Mouse (Mus musculus): ENCODE data around the gene Pdzk1ip1. TPM values are rescaled to one million over a fixed set of nuclear protein-coding genes. Genes with fewer than 3 reads are reported as not detected.

Pdzk1ip1 gene
- total and polyA plus RNA-seq, 3 experiments: 0.21 to 19.8 (median 3.0) TPM

DNA sequence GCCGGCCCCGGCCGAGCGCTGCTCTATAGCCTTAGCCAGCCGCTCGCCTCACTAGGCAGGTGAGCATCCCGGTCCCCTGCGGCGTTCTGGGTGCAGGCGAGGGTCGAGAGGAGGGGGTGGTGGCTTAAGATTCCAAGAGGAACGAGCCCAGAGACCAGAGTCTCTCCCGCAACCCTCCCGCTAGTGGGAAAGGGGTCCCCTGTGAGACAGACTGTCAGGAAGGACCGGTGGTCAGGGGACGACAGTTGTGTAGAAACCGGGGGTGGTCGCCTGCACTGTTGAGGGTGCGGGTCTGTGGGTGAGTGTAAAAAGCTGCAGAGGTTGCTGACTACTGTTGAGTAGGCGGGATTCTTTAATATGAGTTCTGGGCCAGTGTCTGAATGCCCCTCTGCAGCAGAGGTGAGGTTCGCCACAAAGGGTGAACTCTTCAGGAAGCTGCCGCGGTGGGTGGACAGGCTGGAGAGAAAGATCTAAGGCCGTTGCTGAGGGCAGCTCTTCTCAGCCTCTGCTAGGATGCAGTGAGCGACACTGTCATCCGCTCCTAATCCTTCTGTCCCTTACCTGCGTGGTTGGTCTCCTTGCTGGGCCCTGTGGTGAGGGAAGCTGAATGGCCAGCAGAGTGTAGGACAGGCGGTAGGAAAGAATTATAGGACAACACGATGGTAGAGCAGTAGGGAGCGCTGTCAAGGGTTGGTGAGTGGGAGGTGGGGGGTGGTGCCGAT is 24.8 kb upstream of the Pdzk1ip1 start:
- Histone ChIP-seq H3K9me3 (replicated peaks) (no peaks in the 10 kb centered on the region), H3K36me3 (replicated peaks) (peaks cover 81% of the 10 kb centered on the region), H3K4me1 (ENCODE audit: insufficient read depth, low read depth, low read length) (peaks cover 73% of the 10 kb centered on the region), H3K4me3 (ENCODE audit: low read depth, low read length) (peak overlapping the region; percentile 80), H3K27me3 (ENCODE audit: insufficient read depth, low read length) (no peaks in the 10 kb centered on the region)
- TF ChIP-seq GATA1 (IDR thresholded peaks at IDR 0.05; ENCODE audit: borderline replicate concordance, low read length) (no peak), POLR2AphosphoS5 (IDR thresholded peaks at IDR 0.05; ENCODE audit: insufficient replicate concordance, low read depth, low read length) (0 out of 2 replicates have a peak, but pooled peaks have one; percentile 57)
- ATAC-seq (ENCODE audit: extremely low read depth, insufficient number of reproducible peaks, low FRiP score, poor library complexity, severe bottlenecking) (no peak; the same call in 1 of the 2 replicates), DNase-seq (ENCODE audit: low spot score) (no peak)

DNA sequence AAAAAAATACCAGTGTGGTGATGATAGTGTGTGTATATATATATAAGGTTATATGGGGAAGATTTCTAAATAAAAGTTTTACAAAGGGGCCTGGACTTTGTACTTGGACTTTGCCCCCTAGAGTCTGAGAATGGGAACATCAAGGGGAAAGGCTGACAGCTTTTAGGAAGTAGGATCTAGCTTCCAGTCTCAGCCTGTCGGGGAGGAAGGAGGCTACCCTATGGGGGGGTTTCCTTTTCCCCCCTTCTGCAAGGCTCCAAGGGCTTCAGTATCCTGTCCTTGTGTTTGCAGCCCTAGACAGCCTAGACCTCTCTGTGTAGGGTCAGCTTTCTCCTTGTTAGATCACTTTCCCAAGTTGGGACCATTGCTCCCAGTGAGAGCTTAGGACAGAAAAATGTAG is 16.8 kb upstream of the Pdzk1ip1 start:
- DNase-seq (ENCODE audit: low spot score): no peak
- Histone ChIP-seq H3K9me3 (replicated peaks) (no peaks in the 10 kb centered on the region), H3K4me3 (ENCODE audit: low read depth, low read length) (no peak overlapping the region), H3K36me3 (replicated peaks) (peaks cover 58% of the 10 kb centered on the region), H3K27me3 (ENCODE audit: insufficient read depth, low read length) (no peaks in the 10 kb centered on the region), H3K4me1 (ENCODE audit: insufficient read depth, low read depth, low read length) (peaks cover 90% of the 10 kb centered on the region)
- no peak for ATAC-seq (ENCODE audit: extremely low read depth, insufficient number of reproducible peaks, low FRiP score, poor library complexity, severe bottlenecking)
- TF ChIP-seq POLR2AphosphoS5 (IDR thresholded peaks at IDR 0.05; ENCODE audit: insufficient replicate concordance, low read depth, low read length) (0 out of 2 replicates have a peak, but pooled peaks have one; percentile 14), TAL1 (conservative IDR thresholded peaks at IDR 0.05; ENCODE audit: low read depth, low read length) (no peak)

DNA sequence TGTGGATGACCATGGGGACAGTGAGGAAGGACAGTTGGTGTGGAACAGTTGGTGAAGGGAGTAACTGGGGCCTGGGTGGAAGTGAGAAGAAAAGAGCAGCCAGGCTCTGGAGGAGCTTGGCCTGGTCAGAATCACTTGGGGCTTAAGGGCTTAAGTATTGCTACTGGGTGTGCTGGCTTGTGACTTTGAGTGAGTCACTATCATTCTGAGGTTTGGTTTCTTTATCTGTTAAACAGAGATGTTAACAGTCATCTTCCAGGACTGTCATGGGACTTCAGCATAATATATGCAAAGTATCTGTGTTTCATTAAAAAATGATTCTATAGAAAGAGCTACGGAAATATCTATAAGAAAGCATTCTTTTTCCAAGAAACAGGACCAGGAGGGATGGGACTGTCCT is 13.7 kb upstream of the Pdzk1ip1 start:
- Histone ChIP-seq H3K36me3 (replicated peaks) (peaks cover 26% of the 10 kb centered on the region), H3K4me1 (ENCODE audit: insufficient read depth, low read depth, low read length) (peaks cover 83% of the 10 kb centered on the region), H3K4me3 (ENCODE audit: low read depth, low read length) (no peak overlapping the region), H3K27me3 (ENCODE audit: insufficient read depth, low read length) (no peaks in the 10 kb centered on the region), H3K9me3 (replicated peaks) (no peaks in the 10 kb centered on the region)
- DNase-seq (ENCODE audit: low spot score): no peak
- TF ChIP-seq POLR2AphosphoS5 (IDR thresholded peaks at IDR 0.05; ENCODE audit: insufficient replicate concordance, low read depth, low read length) (no peak), GATA1 (IDR thresholded peaks at IDR 0.05; ENCODE audit: borderline replicate concordance, low read length) (no peak), GATA2 (IDR thresholded peaks at IDR 0.05; ENCODE audit: borderline replicate concordance, low read depth, low read length) (no peak), CTCF (IDR thresholded peaks at IDR 0.05; ENCODE audit: low read depth, low read length) (no peak)
- peak; percentile 69 for ATAC-seq (ENCODE audit: extremely low read depth, insufficient number of reproducible peaks, low FRiP score, poor library complexity, severe bottlenecking)

DNA sequence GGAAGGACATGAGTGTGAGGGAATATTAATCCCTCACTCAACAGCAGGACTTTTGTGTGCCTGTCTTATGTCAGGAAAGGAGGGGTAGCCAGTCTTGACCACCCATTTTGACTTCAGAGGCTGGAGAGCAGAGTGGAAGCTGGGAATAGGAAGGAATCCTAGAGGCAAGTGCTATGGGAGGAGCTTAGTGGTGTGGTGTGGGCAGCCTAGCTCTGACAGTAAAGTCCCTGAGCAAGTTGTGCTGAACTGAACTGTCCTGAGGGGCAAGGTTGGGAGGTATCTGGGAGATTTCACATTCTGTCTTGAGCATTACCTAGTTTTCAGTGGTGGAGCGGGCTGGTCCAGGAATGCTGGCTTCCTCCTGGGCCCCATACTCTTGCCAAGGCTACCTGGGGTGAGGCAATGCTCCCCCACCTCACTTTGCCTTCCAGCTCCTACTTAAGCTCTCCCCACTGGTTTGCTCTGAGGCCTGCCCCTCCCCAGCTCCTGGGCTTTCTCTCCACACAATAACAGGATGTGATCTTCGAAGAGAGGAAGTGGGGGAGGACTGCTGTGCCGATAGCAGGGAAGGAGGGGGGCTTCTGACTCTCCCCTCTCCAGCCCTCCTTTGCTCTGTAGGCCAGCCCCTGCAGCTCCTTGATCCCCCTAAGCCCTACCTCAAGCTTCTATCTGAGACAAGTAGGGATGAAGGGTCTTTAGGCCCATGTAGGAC is 13.1 kb upstream of the Pdzk1ip1 start:
- Histone ChIP-seq H3K27me3 (ENCODE audit: insufficient read depth, low read length) (no peaks in the 10 kb centered on the region), H3K4me1 (ENCODE audit: insufficient read depth, low read depth, low read length) (peaks cover 82% of the 10 kb centered on the region), H3K9me3 (replicated peaks) (no peaks in the 10 kb centered on the region), H3K36me3 (replicated peaks) (peaks cover 21% of the 10 kb centered on the region), H3K4me3 (ENCODE audit: low read depth, low read length) (peak overlapping the region; percentile 27; the same call in 1 of the 2 replicates)
- no peak for DNase-seq (ENCODE audit: low spot score)
- TF ChIP-seq GATA1 (IDR thresholded peaks at IDR 0.05; ENCODE audit: borderline replicate concordance, low read length) (no peak), GATA2 (IDR thresholded peaks at IDR 0.05; ENCODE audit: borderline replicate concordance, low read depth, low read length) (no peak), POLR2AphosphoS5 (IDR thresholded peaks at IDR 0.05; ENCODE audit: insufficient replicate concordance, low read depth, low read length) (no peak; the same call in 1 of the 2 replicates)
- ATAC-seq (ENCODE audit: extremely low read depth, insufficient number of reproducible peaks, low FRiP score, poor library complexity, severe bottlenecking): peak; percentile 54

DNA sequence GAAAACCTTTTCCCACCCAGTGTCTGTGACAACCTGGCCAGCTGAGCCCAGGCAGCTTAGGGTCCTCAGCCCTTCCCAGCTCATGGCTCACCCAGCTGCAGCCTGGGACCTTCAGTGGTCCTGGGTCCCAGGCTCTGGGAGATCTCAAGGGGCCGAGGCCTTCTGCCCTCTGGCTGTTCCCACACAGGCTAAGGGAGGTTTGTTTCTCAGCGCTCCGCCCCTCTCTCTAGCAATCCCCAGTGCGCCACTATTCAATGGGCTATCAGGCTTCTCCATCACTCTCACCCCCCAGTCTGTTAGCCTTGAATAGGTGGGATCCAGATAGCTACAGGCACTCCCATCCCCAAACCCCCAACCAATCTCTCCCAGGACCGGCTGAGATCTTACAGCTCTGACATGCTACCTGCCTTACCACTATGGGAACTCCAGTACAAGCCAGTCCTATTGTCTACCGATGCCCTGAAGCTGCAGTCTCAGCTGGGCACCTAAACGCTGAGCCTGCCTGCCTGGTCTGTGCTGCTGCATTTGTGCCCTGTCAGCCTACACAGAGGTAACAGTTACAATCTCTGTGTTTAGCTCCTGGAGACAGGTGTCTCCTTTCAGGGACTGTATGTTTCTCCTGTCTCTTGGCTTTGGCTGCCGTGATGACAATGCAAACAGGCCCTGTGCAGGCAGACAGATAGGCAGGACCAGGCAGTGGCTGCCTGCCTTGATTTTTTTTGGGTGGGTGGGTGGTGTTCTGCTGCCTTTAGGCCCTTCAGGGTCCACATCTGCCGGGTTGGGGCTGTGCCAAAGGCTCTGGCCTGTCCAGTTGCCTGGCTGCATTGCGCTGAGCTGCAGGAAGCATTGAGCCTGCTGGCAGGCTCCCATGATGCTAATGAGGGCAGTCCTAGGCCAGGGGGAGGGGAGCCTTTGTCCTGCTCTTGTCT is 9.4 kb upstream of the Pdzk1ip1 start:
- no peak for ATAC-seq (ENCODE audit: extremely low read depth, insufficient number of reproducible peaks, low FRiP score, poor library complexity, severe bottlenecking)
- Histone ChIP-seq H3K4me1 (ENCODE audit: insufficient read depth, low read depth, low read length) (peaks cover 64% of the 10 kb centered on the region), H3K4me3 (ENCODE audit: low read depth, low read length) (no peak overlapping the region)

DNA sequence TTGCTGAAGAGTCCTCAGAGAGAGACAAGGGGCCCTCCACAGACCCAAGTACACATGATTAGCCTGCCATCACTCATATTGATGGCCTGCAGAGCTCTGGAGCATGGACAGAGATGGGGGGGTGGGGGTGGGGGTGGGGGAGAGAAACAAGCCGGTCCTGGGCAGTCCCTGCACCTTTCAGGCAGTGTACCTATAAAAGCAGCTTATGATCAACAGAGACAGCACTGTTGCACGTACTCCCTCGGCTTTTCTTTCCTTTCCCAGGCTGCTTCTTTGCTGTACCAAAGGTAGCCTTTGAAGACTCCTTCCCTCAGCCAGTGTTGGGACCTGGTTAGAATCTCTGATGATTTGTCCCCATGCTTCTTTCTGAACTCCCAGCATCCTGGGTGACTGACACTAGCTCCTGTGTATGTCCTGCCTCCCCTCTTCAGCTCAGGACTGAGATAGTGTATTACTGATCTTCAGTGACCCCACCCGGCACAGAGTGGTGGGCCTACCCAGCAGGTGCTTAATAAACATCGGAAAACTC is 8.6 kb upstream of the Pdzk1ip1 start:
- Histone ChIP-seq H3K4me1 (ENCODE audit: insufficient read depth, low read depth, low read length) (peaks cover 62% of the 10 kb centered on the region), H3K27me3 (ENCODE audit: insufficient read depth, low read length) (no peaks in the 10 kb centered on the region), H3K9me3 (replicated peaks) (no peaks in the 10 kb centered on the region), H3K36me3 (replicated peaks) (no peaks in the 10 kb centered on the region), H3K4me3 (ENCODE audit: low read depth, low read length) (no peak overlapping the region)
- ATAC-seq (ENCODE audit: extremely low read depth, insufficient number of reproducible peaks, low FRiP score, poor library complexity, severe bottlenecking) (no peak), DNase-seq (ENCODE audit: low spot score) (no peak)
- TF ChIP-seq TAL1 (conservative IDR thresholded peaks at IDR 0.05; ENCODE audit: low read depth, low read length): no peak
- TF ChIP-seq GATA1 (IDR thresholded peaks at IDR 0.05; ENCODE audit: borderline replicate concordance, low read length): no peak
- no peak for TF ChIP-seq CTCF (IDR thresholded peaks at IDR 0.05; ENCODE audit: low read depth, low read length)
- TF ChIP-seq POLR2AphosphoS5 (IDR thresholded peaks at IDR 0.05; ENCODE audit: insufficient replicate concordance, low read depth, low read length): no peak
- TF ChIP-seq GATA2 (IDR thresholded peaks at IDR 0.05; ENCODE audit: borderline replicate concordance, low read depth, low read length): no peak

More for the DNA sequence above, 9.4 kb upstream of the Pdzk1ip1 start:
- no peak for DNase-seq (ENCODE audit: low spot score)
- Histone ChIP-seq H3K36me3 (replicated peaks) (no peaks in the 10 kb centered on the region), H3K27me3 (ENCODE audit: insufficient read depth, low read length) (no peaks in the 10 kb centered on the region), H3K9me3 (replicated peaks) (no peaks in the 10 kb centered on the region)
- TF ChIP-seq GATA1 (IDR thresholded peaks at IDR 0.05; ENCODE audit: borderline replicate concordance, low read length): no peak
- no peak for TF ChIP-seq GATA2 (IDR thresholded peaks at IDR 0.05; ENCODE audit: borderline replicate concordance, low read depth, low read length)
- no peak for TF ChIP-seq TAL1 (conservative IDR thresholded peaks at IDR 0.05; ENCODE audit: low read depth, low read length)
- no peak for TF ChIP-seq CTCF (IDR thresholded peaks at IDR 0.05; ENCODE audit: low read depth, low read length)
- no peak for TF ChIP-seq POLR2AphosphoS5 (IDR thresholded peaks at IDR 0.05; ENCODE audit: insufficient replicate concordance, low read depth, low read length)
